Mouse (Mus musculus) midbrain, embryonic 11.5 days (tissue): ENCODE measurements around the gene Gabarapl1. TPM values are rescaled to one million over a fixed set of nuclear protein-coding genes. Genes with fewer than 3 reads are reported as not detected.
A peak's percentile ranks its signal among the peaks of the same experiment; 100 is the strongest.

Experiments used
- ATAC-seq: fragments of 200-750 bp; cut with Nextera tagmentation; 2 replicates; pipeline ENCODE4 v1.8.0; 2017; ENCODE audit warnings: moderate TSS enrichment, moderate library complexity; ENCODE audit not compliant: low FRiP score
- DNase-seq: peaks from one replicate; pipeline ENCODE4 v3.0.0; 2015; ENCODE audit warnings: low spot score; ENCODE audit errors: missing footprints
- H3K27ac ChIP-seq: fragments of 300-500 bp; sonication (generic); 2 replicates; pipeline ENCODE4 v1.5.1; 2014; ENCODE audit warnings: low read depth, low read length
- H3K27me3 ChIP-seq: fragments of 300-500 bp; sonication (generic); 2 replicates; pipeline ENCODE4 v1.6.1; 2014; ENCODE audit warnings: mild to moderate bottlenecking, low read length, moderate library complexity, mixed read lengths; ENCODE audit not compliant: control insufficient read depth, insufficient read depth
- H3K36me3 ChIP-seq: fragments of 300-500 bp; sonication (generic); 2 replicates; pipeline ENCODE4 v1.6.1; 2014; ENCODE audit warnings: mild to moderate bottlenecking, low read length, moderate library complexity, mixed read lengths; ENCODE audit not compliant: control insufficient read depth, insufficient read depth
- H3K4me1 ChIP-seq: fragments of 300-500 bp; sonication (generic); 2 replicates; pipeline ENCODE4 v1.6.1; 2014; ENCODE audit warnings: low read length; ENCODE audit not compliant: control insufficient read depth, insufficient read depth
- H3K4me2 ChIP-seq: fragments of 300-500 bp; sonication (generic); 2 replicates; pipeline ENCODE4 v1.6.1; 2014; ENCODE audit warnings: mild to moderate bottlenecking, moderate library complexity
- H3K4me3 ChIP-seq: fragments of 300-500 bp; sonication (generic); 2 replicates; pipeline ENCODE4 v1.5.1; 2014; ENCODE audit warnings: low read depth, low read length
- H3K9ac ChIP-seq: fragments of 300-500 bp; sonication (generic); 2 replicates; pipeline ENCODE4 v1.6.1; 2014; ENCODE audit warnings: low read length
- H3K9me3 ChIP-seq: fragments of 300-500 bp; sonication (generic); 2 replicates; pipeline ENCODE4 v1.6.1; 2016; ENCODE audit warnings: low read length; ENCODE audit not compliant: control insufficient read depth
- WGBS: fragments of 180-500 bp; shearing (Covaris S2); extraction: QIAGEN DNeasy Blood & Tissue Kit; methylation state at CpG from one replicate; pipeline ENCODE4 v1.1.7; 2014; 5-methylcytosine and 5-hydroxymethylcytosine counted together
- polyA plus RNA-seq: library from polyadenylated mRNA; unstranded; fragments of >200 nt; fragmentation: Nextera tagmentation; extraction: Ambion mirVana; gene quantifications from 2 replicates; pipeline ENCODE4 v1.2.1, GENCODE M21; 2014

Gene Gabarapl1
- polyA plus RNA-seq, 1 experiment from 2014 or later = 24.5 TPM

DNA sequence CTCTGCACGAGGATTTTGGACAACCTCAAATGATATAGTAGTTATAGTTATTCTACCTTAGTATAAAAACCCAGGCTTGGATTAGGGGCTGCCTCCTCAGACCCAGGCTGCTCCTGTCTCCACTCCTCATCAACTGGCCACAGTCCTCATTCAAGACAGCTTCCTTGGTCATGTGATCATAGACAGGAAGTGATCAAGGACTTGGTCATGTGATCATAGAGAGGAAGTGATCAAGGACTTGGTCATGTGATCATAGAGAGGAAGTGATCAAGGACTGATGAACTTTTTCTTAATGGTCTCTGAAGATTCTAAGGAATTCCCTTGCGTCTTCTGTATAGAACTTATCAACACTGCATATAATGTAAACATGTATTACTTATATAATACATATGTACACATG lies 14.3 kb downstream of the Gabarapl1 start:
- no peaks in the 10 kb centered on the region for H3K36me3 ChIP-seq
- H3K4me3 ChIP-seq = no peak overlapping the region
- H3K4me2 ChIP-seq = no peak overlapping the region
- no peak overlapping the region for H3K9ac ChIP-seq
- ATAC-seq (no peak), DNase-seq (no peak)
- no peaks in the 10 kb centered on the region for H3K4me1 ChIP-seq
- 88% methylated on average over 2 of the region's 2 CpGs for WGBS
- H3K9me3 ChIP-seq = no peaks in the 10 kb centered on the region
- H3K27ac ChIP-seq = no peak overlapping the region
- H3K27me3 ChIP-seq = no peaks in the 10 kb centered on the region

DNA sequence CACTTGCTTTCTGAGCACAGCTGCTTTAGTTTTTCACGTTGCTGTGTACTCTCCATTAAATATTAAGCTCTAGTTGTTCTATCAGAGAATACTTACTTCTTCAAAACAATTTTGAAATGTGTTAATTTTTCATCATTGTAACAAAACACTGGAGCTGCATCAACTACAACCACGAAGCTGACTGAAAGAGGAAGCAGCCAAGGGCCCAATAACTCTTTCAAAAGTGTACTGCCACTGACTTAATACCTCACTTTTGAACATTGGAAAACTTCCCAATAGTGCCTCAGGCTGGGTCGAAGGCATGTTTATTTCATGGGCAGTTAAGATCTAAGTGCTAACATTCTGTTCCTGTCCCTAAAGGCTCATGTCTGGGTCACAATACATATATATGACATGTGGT lies 15.0 kb downstream of the Gabarapl1 start:
- Histone ChIP-seq H3K36me3 (no peaks in the 10 kb centered on the region), H3K27ac (no peak overlapping the region), H3K9ac (no peak overlapping the region), H3K27me3 (no peaks in the 10 kb centered on the region), H3K4me2 (no peak overlapping the region), H3K4me1 (no peaks in the 10 kb centered on the region), H3K4me3 (no peak overlapping the region), H3K9me3 (no peaks in the 10 kb centered on the region)
- WGBS = 85% methylated on average over 3 of the region's 3 CpGs
- DNase-seq (no peak), ATAC-seq (no peak)

DNA sequence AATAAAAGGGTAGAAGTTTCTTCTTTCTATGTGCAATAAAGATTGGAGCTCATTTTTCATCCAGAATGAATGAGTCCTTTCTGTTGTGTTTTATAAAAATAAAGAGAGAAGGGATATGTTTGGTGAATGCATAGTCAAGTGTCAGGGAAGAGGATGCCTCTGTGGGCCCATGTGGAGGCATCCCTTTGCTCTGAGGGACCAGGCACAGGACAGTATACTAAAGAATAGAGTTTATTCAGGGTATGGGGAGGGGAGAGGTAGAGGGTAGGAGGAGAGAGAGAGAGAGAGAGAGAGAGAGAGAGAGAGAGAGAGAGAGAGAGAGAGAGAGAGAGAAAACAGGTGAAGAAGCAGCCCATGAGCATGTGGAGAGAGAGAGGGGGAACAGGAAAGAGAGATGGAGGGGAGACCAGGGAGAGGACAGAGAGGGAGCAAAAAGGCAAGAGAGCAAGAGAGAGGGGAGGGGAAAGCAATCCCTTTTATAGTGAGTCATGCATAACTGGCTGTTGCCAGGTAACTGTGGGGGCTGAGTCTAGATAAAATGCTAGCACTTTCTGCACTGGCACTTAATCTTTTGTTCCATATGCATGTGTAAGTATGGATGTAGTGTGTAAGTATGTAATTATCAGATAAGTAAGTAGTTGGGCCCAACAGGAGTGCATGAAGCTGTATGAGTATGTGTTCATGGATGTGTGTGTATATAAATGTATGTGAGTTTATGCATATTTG lies 24.5 kb downstream of the Gabarapl1 start:
- H3K9me3 ChIP-seq = no peaks in the 10 kb centered on the region
- H3K4me2 ChIP-seq = no peak overlapping the region
- ATAC-seq (peak; percentile 73), DNase-seq (peak; percentile 92)
- no peak overlapping the region for H3K9ac ChIP-seq
- no peaks in the 10 kb centered on the region for H3K36me3 ChIP-seq
- no peaks in the 10 kb centered on the region for H3K27me3 ChIP-seq
- peaks cover 9% of the 10 kb centered on the region for H3K4me1 ChIP-seq
- no peak overlapping the region for H3K27ac ChIP-seq
- H3K4me3 ChIP-seq = no peak overlapping the region

DNA sequence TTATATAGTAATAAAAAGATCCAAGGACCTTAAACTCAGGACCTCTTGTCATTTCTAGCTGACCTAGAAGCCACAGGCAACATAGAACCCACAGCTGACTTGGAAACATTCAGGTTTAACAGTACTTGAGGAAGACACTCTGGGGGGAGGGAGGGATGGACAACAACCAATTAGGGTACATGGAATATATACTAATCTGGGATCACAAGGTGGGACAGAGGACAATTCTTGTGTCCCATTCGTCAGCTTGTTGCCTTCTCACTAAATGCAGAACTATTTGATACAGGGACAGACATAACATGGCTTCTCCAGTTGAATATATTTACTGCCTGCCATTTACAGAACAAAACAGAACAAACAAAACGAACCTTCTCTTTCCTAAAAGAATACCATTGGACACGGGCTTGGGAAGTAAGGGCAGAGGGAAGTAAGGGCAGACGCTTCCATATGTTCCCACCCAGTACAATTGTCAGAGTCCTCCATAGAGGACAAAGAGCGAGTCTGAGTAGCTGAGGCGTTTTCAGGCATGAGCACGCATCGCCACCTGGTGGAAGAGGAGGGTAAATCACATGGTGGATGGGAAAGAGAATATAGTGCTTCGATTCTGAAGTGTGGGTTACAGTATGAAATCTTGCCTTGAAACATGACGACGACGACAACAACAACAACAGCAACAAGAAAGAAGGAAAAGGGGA lies 26.1 kb downstream of the Gabarapl1 start:
- Histone ChIP-seq H3K9me3 (no peaks in the 10 kb centered on the region), H3K4me2 (no peak overlapping the region), H3K27me3 (no peaks in the 10 kb centered on the region), H3K36me3 (no peaks in the 10 kb centered on the region), H3K27ac (no peak overlapping the region), H3K9ac (no peak overlapping the region), H3K4me3 (no peak overlapping the region), H3K4me1 (peaks cover 9% of the 10 kb centered on the region)
- DNase-seq (peak; percentile 93), ATAC-seq (peak; percentile 87)
- 18% methylated on average over 12 of the region's 12 CpGs for WGBS

DNA sequence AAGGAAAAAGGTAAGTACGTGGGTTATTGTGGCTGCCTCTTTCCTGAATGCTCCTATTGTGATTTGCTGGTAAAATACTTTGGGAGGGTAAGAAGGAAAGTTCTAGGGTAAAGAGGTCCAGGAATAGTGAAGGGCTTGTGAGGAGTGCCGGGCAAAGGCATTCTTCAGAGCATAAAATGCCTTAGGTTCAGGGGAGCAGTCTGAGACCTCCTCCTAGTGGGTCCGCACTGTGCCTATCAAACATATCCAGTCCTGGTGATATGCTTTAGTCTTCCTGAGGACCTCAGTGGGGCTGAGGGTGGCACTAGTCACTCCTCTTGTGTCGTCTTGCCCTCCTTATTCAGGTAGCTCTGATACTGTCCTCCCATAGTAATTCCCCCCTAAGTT lies 26.7 kb downstream of the Gabarapl1 start:
- 50% methylated on average over 4 of the region's 4 CpGs for WGBS
- H3K27ac ChIP-seq = no peak overlapping the region
- peak; percentile 20; the same call in 1 of the 2 replicates for ATAC-seq

DNA sequence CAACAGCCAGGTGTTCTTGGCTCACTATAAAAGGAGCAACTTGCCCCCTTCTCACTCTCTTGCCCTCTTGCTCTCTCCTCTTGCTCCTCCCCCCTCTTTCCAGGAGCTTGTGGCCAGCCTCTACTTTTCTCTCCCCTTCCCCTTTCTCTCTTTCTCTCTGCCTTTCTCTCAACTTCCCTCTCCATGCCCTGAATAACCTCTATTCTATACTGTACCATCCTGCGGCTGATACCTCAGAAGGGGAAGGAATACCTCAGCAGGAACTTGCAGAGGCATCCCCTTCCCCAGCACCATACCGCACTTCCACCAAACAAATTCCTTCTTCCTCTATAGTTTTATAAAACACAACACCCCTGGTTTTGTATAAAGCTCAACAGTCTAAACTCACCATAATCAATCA lies 32.3 kb downstream of the Gabarapl1 start:
- DNase-seq = no peak
- ATAC-seq = no peak
- no peak overlapping the region for H3K4me3 ChIP-seq
- H3K9me3 ChIP-seq = no peaks in the 10 kb centered on the region
- no peaks in the 10 kb centered on the region for H3K4me1 ChIP-seq
- H3K9ac ChIP-seq = no peak overlapping the region
- H3K27me3 ChIP-seq = no peaks in the 10 kb centered on the region
- H3K27ac ChIP-seq = no peak overlapping the region
- 78% methylated on average over 2 of the region's 2 CpGs for WGBS
- H3K4me2 ChIP-seq = no peak overlapping the region
- no peaks in the 10 kb centered on the region for H3K36me3 ChIP-seq

More for the DNA sequence above, 26.7 kb downstream of the Gabarapl1 start:
- Histone ChIP-seq H3K27me3 (no peaks in the 10 kb centered on the region), H3K9me3 (no peaks in the 10 kb centered on the region), H3K4me1 (peaks cover 9% of the 10 kb centered on the region), H3K9ac (no peak overlapping the region), H3K36me3 (no peaks in the 10 kb centered on the region), H3K4me3 (no peak overlapping the region), H3K4me2 (no peak overlapping the region)
- DNase-seq = peak; percentile 87

DNA sequence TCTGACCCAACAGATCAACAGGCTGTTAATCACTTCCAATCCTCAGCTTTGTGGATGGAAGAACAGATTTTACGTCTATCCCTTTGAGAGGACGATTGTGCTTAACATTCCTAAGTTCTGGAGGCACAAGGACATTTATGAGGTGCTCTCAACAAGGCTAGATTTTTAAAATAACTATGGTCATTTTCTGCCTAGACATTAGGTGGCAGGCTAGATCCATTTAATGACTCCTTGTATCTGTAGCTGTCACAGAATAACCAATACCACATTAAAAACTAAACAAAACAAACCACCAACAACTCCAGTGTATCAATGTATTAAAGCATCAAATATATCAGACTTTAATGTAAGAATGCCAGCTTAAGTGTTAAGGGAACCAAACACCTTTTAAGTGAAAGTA lies 42.4 kb downstream of the Gabarapl1 start:
- Histone ChIP-seq H3K27ac (no peak overlapping the region), H3K4me1 (no peaks in the 10 kb centered on the region), H3K4me2 (no peak overlapping the region), H3K9me3 (no peaks in the 10 kb centered on the region), H3K4me3 (no peak overlapping the region), H3K27me3 (no peaks in the 10 kb centered on the region), H3K36me3 (no peaks in the 10 kb centered on the region), H3K9ac (no peak overlapping the region)
- WGBS = 41% methylated on average over 2 of the region's 2 CpGs
- DNase-seq = no peak
- no peak for ATAC-seq

DNA sequence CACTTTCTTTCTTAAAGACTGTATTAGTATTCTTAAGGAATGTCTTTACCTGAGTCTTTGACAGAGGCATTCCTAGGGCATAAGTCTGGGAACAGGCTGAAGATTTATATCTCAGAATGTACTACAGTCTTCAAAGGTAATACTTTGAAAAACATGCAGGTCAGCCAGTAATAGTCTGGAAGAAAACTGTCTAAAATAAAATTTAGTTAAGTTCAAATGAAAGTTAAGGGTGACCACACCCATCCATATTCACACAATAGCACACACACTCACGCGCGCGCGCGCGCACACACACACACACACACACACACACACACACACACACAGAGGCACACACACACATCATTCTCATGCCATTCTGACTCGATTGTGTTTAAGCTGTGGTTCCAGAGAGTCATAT lies 44.6 kb downstream of the Gabarapl1 start, which contains the start of gene Klre1:
Klre1 (plus strand) TSS at position 301 of the 400 bp plus-strand sequence.
- no peaks in the 10 kb centered on the region for H3K4me1 ChIP-seq
- DNase-seq (no peak), ATAC-seq (no peak)
- 94% methylated on average over 8 of the region's 8 CpGs for WGBS
- H3K4me2 ChIP-seq = no peak within 1 kb of the TSS
- H3K27me3 ChIP-seq = no peaks in the 10 kb centered on the region
- H3K27ac ChIP-seq = no peak within 1 kb of the TSS
- no peaks in the 10 kb centered on the region for H3K36me3 ChIP-seq
- no peaks in the 10 kb centered on the region for H3K9me3 ChIP-seq
- H3K9ac ChIP-seq = no peak within 1 kb of the TSS
- no peak within 1 kb of the TSS for H3K4me3 ChIP-seq

DNA sequence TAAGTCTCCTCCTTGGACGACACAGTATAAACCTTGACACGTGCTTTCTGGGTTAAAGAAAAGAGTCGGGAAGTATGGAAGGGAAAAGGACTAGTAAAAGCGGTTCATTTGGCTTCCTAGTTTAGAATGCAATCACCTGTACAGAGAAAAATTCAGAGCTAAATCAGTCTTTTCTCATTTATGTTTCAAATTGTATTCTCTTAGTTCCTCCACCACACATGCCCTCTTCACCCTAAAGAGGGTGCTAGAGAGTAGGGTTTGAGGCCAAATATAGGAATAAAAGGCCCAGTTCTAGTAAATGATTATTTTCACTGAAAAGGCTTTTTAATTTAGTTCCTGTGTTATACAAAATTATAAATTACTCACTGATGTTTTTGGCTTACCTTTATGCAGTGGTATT lies 48.3 kb downstream of the Gabarapl1 start:
- Histone ChIP-seq H3K36me3 (no peaks in the 10 kb centered on the region), H3K4me2 (no peak overlapping the region), H3K27ac (no peak overlapping the region), H3K4me1 (no peaks in the 10 kb centered on the region), H3K4me3 (no peak overlapping the region), H3K9ac (no peak overlapping the region), H3K27me3 (no peaks in the 10 kb centered on the region), H3K9me3 (no peaks in the 10 kb centered on the region)
- ATAC-seq (no peak), DNase-seq (no peak)
- 65% methylated on average over 4 of the region's 4 CpGs for WGBS
